10 mouse cellular contexts compared by ENCODE assay signal in the genomic region with DNA sequence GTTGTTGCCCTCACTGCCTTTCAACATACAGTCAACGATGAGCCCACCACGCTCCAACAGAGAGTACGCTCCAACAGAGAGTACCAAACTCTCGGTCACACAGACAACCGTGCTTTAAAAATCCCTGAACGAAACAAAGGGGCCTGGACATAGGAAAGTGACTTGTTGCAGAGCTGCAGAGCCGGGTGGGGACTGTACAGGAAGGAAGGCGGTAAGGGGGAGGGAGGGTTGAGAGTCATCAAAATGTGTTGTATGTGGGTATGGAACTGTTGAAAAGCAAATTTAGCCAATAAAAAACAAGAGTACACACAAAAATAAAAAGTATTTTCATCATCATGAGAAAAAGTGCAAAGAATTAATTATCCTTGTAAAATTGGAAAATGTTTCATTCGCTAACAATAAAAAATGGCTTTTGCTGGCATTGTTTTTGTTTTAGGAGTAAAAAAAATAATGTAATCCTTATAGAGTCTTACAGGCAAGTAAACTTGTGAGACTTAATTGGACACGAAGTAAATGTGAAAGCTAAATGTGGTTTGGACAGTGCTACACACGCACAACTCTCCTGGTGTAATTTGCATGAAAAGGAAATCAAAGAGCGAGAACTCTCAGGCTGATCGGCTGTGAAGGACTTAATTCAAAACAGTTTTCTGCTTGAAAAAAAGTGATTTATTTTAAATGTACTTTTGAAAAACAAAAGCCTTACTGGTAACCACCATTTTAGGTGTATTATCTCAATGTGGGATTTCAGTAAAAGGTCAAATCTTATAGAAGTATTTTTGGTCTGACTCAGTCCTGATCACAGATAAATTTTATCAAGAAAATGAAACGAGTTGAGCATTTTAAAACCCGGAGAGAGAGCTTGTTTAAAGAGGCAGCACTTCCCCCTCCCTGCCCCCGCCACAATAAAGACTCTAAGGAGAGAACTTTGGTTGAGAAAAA.
DNase-seq lines count a peak whose midpoint lies in the region; ATAC-seq and TF ChIP-seq lines count a peak whose summit lies in the region.
"Had no signal": no experiment of that assay in that cellular context is flagged by ENCODE, and none has a peak within 500 bp of the region (broad histone marks: within the 10 kb centered on the region; RNA-seq: fewer than 3 reads in every experiment).

No protein-coding gene starts in this region.

- ATAC-seq in limb, embryonic 12.5 days (ENCODE audit: insufficient number of reproducible peaks, insufficient read depth, low FRiP score, low TSS enrichment, low read depth) = no peak
- no peak for ATAC-seq in erythroid progenitor cell, adult 5-6 weeks (replicated peaks; ENCODE audit: low FRiP score, poor library complexity, severe bottlenecking)
- ATAC-seq: Patski had no signal

- no peaks in the 10 kb centered on the region for H3K27me3 ChIP-seq in heart, embryonic 10.5 days (ENCODE audit: insufficient read depth, poor library complexity, severe bottlenecking)
- H3K27me3 ChIP-seq in limb, embryonic 12.5 days = no peaks in the 10 kb centered on the region
- H3K27me3 ChIP-seq: limb, embryonic 15.5 days; Patski had no signal

- H3K4me3 ChIP-seq in heart, embryonic 10.5 days = no peak overlapping the region
- H3K4me3 ChIP-seq in embryonic fibroblast, embryonic 13.5 days (ENCODE audit: insufficient read depth, low read length) = no peak overlapping the region
- H3K4me3 ChIP-seq in limb, embryonic 12.5 days (replicated peaks) = no peak overlapping the region
- H3K4me3 ChIP-seq: limb, embryonic 15.5 days had no signal

- no peak for TF ChIP-seq POLR2A in embryonic fibroblast, embryonic 13.5 days (IDR thresholded peaks at IDR 0.05; ENCODE audit: low read depth, low read length)

- no peak overlapping the region for H3K27ac ChIP-seq in heart, embryonic 10.5 days
- H3K27ac ChIP-seq in embryonic fibroblast, embryonic 13.5 days (ENCODE audit: insufficient read depth, low read length) = peak overlapping the region; percentile 98
- H3K27ac ChIP-seq in limb, embryonic 12.5 days = peak overlapping the region; percentile 86
- H3K27ac ChIP-seq: limb, embryonic 15.5 days had no signal

- no peak overlapping the region for H3K9ac ChIP-seq in limb, embryonic 12.5 days (replicated peaks)
- H3K9ac ChIP-seq: limb, embryonic 15.5 days had no signal

- WGBS in heart, embryonic 10.5 days = 46% methylated on average over 16 of the region's 16 CpGs
- 18% methylated on average over 16 of the region's 16 CpGs for WGBS in limb, embryonic 12.5 days

- H3K4me1 ChIP-seq in heart, embryonic 10.5 days = no peaks in the 10 kb centered on the region
- H3K4me1 ChIP-seq in embryonic fibroblast, embryonic 13.5 days (ENCODE audit: control insufficient read depth, insufficient read depth, low read length) = peaks cover 14% of the 10 kb centered on the region; the same call in 1 of the 2 replicates
- peaks cover 35% of the 10 kb centered on the region for H3K4me1 ChIP-seq in limb, embryonic 12.5 days (replicated peaks)

- intact Hi-C loops in gastrocnemius, postnatal 36 days (cut with DNase I) = no loop called here

- DNase-seq in heart, adult 11 months = peak; percentile 94
- no peak for DNase-seq in heart, embryonic 10.5 days (ENCODE audit: low spot score)
- peak; percentile 76 for DNase-seq in CD4-positive helper T cell, adult 2 months (ENCODE audit: low read depth, low spot score)
- no peak for DNase-seq in gastrocnemius, postnatal 4 days (ENCODE audit: low spot score in 2 of 2)
- DNase-seq in gastrocnemius, postnatal 36 days = no peak

- no peaks in the 10 kb centered on the region for H3K36me3 ChIP-seq in heart, embryonic 10.5 days
- no peaks in the 10 kb centered on the region for H3K36me3 ChIP-seq in limb, embryonic 12.5 days
- H3K36me3 ChIP-seq: limb, embryonic 15.5 days had no signal

- TF ChIP-seq CTCF in embryonic fibroblast, embryonic 13.5 days (IDR thresholded peaks at IDR 0.05; ENCODE audit: borderline replicate concordance, insufficient read depth, low read length) = no peak

- H3K4me2 ChIP-seq in limb, embryonic 12.5 days = peak overlapping the region; percentile 28
- H3K4me2 ChIP-seq: limb, embryonic 15.5 days had no signal

- no peaks in the 10 kb centered on the region for H3K9me3 ChIP-seq in heart, embryonic 10.5 days
- H3K9me3 ChIP-seq in limb, embryonic 12.5 days = peaks cover 10% of the 10 kb centered on the region; the same call in 1 of the 2 replicates
- H3K9me3 ChIP-seq: limb, embryonic 15.5 days had no signal

Comparison
In these comparisons a context has a peak if more than half of its experiments do, and no peak if none do; other contexts are left out.
1. DNase-seq: peak in heart, adult 11 months (single experiment) and CD4-positive helper T cell, adult 2 months (single experiment); none in heart, embryonic 10.5 days (single experiment), gastrocnemius, postnatal 4 days (0 of 2) and gastrocnemius, postnatal 36 days (0 of 2).